Mouse (Mus musculus) cortical plate, adult 2 months (tissue): ENCODE measurements at regions not wholly inside any gene's neighbourhood (a gene's known extent, or its start where the extent isn't known, plus 50 kb on each side); places are given as distances from the start of the nearest gene placed in this dataset.
A peak's percentile ranks its signal among the peaks of the same experiment; 100 is the strongest.

Experiments
- H3K27ac ChIP-seq: fragments of 200-500 bp; 2 replicates; pipeline ENCODE4 v1.5.1; 2012; ENCODE audit warnings: low read length, control low read depth, inconsistent platforms; ENCODE audit not compliant: insufficient read depth
- H3K4me1 ChIP-seq: fragments of 200-500 bp; 2 replicates; pipeline ENCODE4 v1.6.1; 2011; ENCODE audit warnings: low read length; ENCODE audit not compliant: control insufficient read depth, insufficient read depth
- H3K4me3 ChIP-seq: fragments of 200-500 bp; 2 replicates; pipeline ENCODE4 v1.5.1; 2011; ENCODE audit warnings: mild to moderate bottlenecking, low read length, control low read depth; ENCODE audit not compliant: insufficient read depth
- CTCF ChIP-seq: fragments of 200-500 bp; IDR thresholded peaks from 2 replicates; pipeline ENCODE4 v1.5.1; 2011; ENCODE audit warnings: mild to moderate bottlenecking, control low read depth, low read length; ENCODE audit not compliant: insufficient read depth; ENCODE audit errors: extremely low read depth
- POLR2A ChIP-seq: fragments of 200-500 bp; IDR thresholded peaks from 2 replicates; pipeline ENCODE4 v1.6.1; 2011; ENCODE audit warnings: mild to moderate bottlenecking, low read length, control low read depth; ENCODE audit not compliant: insufficient read depth; ENCODE audit errors: extremely low read depth

DNA sequence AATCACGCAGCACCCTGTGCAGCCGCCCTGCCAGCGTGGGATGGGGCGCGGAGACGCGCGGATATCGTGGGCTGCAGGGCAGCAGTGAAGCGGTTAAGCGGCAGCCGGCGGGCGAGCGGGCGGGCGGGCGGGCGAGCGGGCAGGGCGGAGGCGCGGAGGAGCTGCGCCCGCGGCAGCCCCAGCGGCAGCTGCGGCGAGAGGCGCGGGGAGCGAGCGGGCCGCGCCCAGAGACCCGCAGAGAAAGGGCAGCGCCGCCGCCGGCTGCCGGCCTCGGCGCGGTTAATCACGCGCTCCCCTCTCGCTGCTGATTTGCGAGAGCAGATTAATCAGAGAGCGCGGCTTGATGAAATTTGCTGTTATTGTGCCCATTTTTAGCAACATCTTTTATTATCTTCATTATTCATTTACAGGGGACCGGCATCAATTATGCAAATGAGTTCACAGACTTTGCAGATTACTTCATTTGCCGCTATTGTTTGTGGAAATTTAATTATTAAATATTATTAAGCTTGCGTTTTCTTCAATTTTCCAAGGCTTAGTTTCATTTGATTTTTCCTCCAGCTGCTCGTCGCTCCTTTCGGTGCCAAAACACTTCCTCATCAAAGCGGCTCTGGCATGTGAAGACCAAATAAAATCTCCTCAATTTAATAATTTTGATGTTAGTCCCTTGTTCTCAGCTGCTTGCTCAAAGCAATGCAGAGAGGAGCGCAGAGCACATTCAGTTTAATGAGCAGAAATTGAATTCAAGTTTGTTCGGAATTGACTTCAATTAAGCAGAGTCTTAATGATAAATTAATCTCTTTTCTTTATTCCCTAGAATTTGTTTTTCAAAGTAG, 219.2 kb upstream of the Pkn2 start:
- H3K4me3 ChIP-seq: peak overlapping the region; percentile 38
- H3K27ac ChIP-seq: no peak overlapping the region; the same call in 1 of the 2 replicates
- TF ChIP-seq CTCF: no peak
- TF ChIP-seq POLR2A: no peak
- H3K4me1 ChIP-seq: no peaks in the 10 kb centered on the region

DNA sequence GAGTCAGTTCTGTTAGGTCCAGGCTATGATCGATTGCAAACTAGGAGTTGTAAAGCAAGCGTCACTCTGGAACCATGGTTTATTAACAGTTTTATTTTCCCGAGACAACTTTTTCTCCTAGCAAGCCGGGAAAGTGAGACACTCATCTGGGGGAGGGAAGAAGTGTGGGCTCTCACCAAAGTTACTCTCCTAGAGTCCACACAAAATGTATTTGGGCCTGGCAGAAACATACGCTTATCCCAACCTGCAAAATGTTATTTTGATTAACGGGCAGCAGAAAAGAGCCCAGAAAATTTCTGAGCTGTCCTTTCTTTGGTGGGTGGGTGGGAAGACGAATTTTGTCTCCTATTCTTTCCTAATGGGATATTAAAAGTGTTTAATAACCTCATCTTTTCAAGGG, 218.4 kb upstream of the Pkn2 start:
- H3K27ac ChIP-seq: no peak overlapping the region
- H3K4me3 ChIP-seq: peak overlapping the region; percentile 38; the same call in 1 of the 2 replicates
- TF ChIP-seq CTCF: no peak
- TF ChIP-seq POLR2A: no peak

DNA sequence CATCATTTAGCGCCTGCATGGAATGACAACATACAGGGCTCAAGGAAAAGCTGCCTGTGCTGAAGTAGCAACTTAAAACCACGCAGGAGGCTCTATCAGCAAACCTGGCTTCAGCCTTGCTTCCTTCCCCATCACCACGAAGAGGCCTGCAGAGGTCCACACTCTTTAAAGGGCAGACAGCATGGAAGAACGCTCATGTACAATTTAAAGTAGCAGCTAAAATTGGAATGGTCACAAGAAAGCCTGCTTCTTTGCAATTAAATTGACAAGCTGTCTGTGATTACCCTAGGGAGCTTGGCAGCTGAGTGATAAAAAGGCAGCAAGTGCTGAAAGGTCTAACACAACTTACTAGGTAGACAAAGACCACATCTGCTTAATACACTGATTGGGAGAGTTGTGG, 210.4 kb upstream of the Pkn2 start:
- TF ChIP-seq POLR2A (no peak), CTCF (no peak)
- Histone ChIP-seq H3K4me3 (no peak overlapping the region), H3K4me1 (no peaks in the 10 kb centered on the region), H3K27ac (no peak overlapping the region)

More for the DNA sequence above, 218.4 kb upstream of the Pkn2 start:
- H3K4me1 ChIP-seq: no peaks in the 10 kb centered on the region

DNA sequence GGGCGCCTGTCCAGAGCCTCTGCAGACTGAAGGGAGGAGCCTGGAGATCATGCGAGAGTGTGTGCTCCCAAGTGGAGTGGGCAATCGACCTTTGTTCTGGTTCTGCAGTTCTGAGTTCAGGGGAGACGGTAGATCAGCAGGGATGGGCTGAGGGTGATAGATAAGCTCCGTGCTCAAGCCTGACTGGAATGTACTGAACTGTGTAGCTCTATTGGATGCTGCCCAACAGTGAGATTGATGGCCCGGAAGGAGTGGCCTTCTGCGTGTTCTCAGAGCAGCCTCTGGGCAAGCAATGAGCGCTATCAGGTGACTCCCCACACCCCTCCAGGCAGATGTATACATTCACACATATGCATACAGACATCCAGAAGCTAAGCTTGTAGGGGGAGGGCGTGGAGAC, 209.1 kb upstream of the Pkn2 start:
- H3K4me3 ChIP-seq: no peak overlapping the region
- TF ChIP-seq POLR2A (no peak), CTCF (no peak)
- H3K27ac ChIP-seq: no peak overlapping the region
- no peaks in the 10 kb centered on the region for H3K4me1 ChIP-seq

DNA sequence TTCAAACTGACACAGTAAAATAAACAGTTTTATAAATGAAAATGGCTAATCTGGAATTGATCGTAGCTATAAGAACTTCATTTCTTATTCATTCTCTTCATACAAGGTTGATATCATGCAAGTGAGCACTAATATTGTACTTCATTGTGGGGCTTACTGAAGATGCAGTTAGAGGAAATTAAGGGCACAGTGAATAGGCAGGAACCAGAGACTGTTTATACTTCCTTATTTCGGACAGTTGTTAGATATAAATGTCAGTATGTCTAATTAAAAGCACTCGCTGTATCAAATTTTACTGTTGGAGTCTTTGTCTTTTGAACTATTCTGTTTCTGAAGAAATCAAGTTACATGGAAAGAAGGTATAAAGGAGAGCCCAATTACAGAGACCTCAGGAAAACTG, 208.5 kb upstream of the Pkn2 start:
- Histone ChIP-seq H3K4me3 (no peak overlapping the region), H3K27ac (no peak overlapping the region)
- TF ChIP-seq CTCF (no peak), POLR2A (no peak)

DNA sequence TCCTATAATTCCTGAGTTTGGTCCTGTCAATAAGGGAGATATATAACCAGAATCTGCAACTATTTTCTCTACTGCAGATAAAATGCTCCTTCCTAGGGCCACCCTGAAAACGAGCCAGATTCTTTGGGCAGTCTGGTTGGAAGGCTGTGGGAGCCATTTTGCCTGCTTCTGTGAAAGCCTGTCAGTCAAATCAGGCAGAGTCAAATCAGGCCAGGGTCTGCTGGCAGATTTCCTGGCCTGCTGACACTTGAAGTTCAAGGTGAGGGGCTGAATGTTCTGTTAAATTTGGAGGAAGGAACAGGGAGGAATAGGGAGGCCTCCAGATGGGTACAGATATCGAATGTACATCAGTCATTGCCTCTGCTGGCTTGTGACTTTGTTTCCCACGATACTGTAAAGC, 206.0 kb upstream of the Pkn2 start:
- no peaks in the 10 kb centered on the region for H3K4me1 ChIP-seq
- no peak for TF ChIP-seq CTCF
- TF ChIP-seq POLR2A: no peak
- no peak overlapping the region for H3K4me3 ChIP-seq
- no peak overlapping the region for H3K27ac ChIP-seq

More for the DNA sequence above, 208.5 kb upstream of the Pkn2 start:
- H3K4me1 ChIP-seq: no peaks in the 10 kb centered on the region

DNA sequence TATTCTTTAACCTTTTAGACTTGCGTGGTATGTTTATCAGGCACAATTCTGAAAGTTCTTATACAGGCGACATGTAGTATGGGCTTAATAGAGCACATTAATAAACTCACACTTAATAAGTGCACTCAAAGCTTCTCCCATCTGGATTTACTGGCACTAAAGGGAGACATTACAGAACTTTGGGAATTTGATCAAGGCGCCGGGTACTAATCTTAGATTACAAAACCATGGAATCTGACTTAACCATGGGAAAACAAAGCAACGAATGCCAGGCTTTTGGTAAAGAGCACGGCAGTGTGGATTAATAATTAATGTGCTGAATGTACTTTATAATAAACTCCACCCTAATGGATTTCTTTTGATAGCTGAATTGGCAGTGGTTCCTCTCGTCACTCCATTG, 196.5 kb upstream of the Pkn2 start:
- H3K4me1 ChIP-seq: no peaks in the 10 kb centered on the region
- no peak overlapping the region for H3K27ac ChIP-seq
- no peak for TF ChIP-seq CTCF
- no peak for TF ChIP-seq POLR2A
- H3K4me3 ChIP-seq: no peak overlapping the region

DNA sequence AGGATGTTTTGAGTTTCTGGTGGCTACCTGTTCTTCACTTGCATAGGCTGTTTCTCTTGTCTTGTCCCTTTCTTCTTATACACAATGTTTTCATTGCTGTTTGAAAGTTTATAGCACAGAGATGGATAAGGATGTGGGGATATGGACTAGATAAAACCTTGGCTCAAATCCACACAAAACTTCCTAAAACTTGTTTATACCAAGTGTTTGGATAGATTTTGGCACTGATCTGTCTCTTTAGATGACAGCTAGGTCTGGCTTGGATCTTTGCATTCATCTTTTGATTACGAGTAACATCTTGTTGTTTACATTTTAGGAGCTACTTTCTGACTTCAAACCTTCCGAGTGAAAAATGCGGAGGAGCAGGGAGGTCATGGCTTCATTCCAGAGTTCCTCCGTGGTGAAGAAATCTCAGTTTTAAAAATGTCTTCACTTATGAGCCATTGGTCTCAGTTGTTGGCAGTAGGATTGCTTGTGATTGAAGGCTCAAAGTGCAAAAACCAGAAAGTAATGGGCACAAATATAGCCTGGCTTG, 190.1 kb upstream of the Pkn2 start:
- Histone ChIP-seq H3K4me1 (no peaks in the 10 kb centered on the region), H3K27ac (no peak overlapping the region), H3K4me3 (no peak overlapping the region)
- no peak for TF ChIP-seq POLR2A

DNA sequence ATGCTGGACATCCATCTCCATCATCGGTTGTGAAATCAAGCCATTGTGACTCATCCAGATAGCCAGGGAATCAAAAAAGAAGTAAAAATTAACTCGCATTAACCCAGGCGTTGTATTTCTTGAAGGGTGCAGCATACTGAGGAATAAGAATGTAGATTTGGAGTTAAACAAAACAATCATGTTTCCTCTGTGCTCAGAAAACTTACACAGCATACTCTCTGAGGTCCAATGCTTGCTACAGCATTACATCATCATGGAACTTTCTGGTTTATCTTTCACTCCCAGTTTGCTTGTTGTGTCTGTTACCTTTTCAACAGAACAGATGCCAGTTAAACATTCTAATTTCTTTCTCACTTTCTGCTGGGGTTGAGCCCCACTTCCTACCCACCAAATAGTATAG, 173.1 kb upstream of the Pkn2 start:
- Histone ChIP-seq H3K4me1 (no peaks in the 10 kb centered on the region), H3K4me3 (no peak overlapping the region), H3K27ac (no peak overlapping the region)
- no peak for TF ChIP-seq POLR2A
- no peak for TF ChIP-seq CTCF
